Mouse (Mus musculus) intestine, embryonic 16.5 days (tissue): ENCODE measurements around the gene Pdcd1lg2. TPM values are rescaled to one million over a fixed set of nuclear protein-coding genes. Genes with fewer than 3 reads are reported as not detected.

ENCODE experiments used
- ATAC-seq: fragments of 200-750 bp; cut with Nextera tagmentation; 2 replicates; pipeline ENCODE4 v1.8.0; 2017; ENCODE audit warnings: moderate TSS enrichment, moderate library complexity
- H3K27ac ChIP-seq: fragments of 300-500 bp; sonication (generic); 2 replicates; pipeline ENCODE4 v1.5.1; 2014; ENCODE audit warnings: mild to moderate bottlenecking, low read length
- H3K27me3 ChIP-seq: fragments of 300-500 bp; sonication (generic); replicated peaks from 2 replicates; pipeline ENCODE4 v1.6.1; 2014; ENCODE audit warnings: low read length, control low read depth, mixed read lengths; ENCODE audit not compliant: control insufficient read depth, insufficient read depth
- H3K36me3 ChIP-seq: fragments of 300-500 bp; sonication (generic); 2 replicates; pipeline ENCODE4 v1.6.1; 2014; ENCODE audit warnings: low read length, control low read depth; ENCODE audit not compliant: control insufficient read depth, insufficient read depth
- H3K4me1 ChIP-seq: fragments of 300-500 bp; sonication (generic); 2 replicates; pipeline ENCODE4 v1.6.1; 2014; ENCODE audit warnings: low read length, control low read depth, mixed read lengths; ENCODE audit not compliant: control insufficient read depth, insufficient read depth
- H3K4me2 ChIP-seq: fragments of 300-500 bp; sonication (generic); 2 replicates; pipeline ENCODE4 v1.6.1; 2014; ENCODE audit warnings: low read depth, low read length, control low read depth
- H3K4me3 ChIP-seq: fragments of 300-500 bp; sonication (generic); 2 replicates; pipeline ENCODE4 v1.5.1; 2014; ENCODE audit warnings: mild to moderate bottlenecking, low read length
- H3K9ac ChIP-seq: fragments of 300-500 bp; sonication (generic); 2 replicates; pipeline ENCODE4 v1.6.1; 2014; ENCODE audit warnings: low read depth, low read length
- H3K9me3 ChIP-seq: fragments of 300-500 bp; sonication (generic); 2 replicates; pipeline ENCODE4 v1.6.1; 2016; ENCODE audit warnings: low read length, control low read depth; ENCODE audit not compliant: control insufficient read depth
- WGBS: fragments of 180-500 bp; shearing (Covaris S2); extraction: QIAGEN DNeasy Blood & Tissue Kit; methylation state at CpG from one replicate; pipeline ENCODE4 v1.1.7; 2014; 5-methylcytosine and 5-hydroxymethylcytosine counted together
- polyA plus RNA-seq: library from polyadenylated mRNA; unstranded; fragments of >200 nt; fragmentation: Nextera tagmentation; extraction: Ambion mirVana; gene quantifications from 2 replicates; pipeline ENCODE4 v1.2.1, GENCODE M21; 2015

Gene Pdcd1lg2
- polyA plus RNA-seq, 1 experiment from 2014 or later: 0.17 TPM

- no peak overlapping the region for H3K9ac ChIP-seq
- no peak overlapping the region for H3K4me2 ChIP-seq
- 82% methylated on average over 4 of the region's 4 CpGs for WGBS
- H3K27ac ChIP-seq: no peak overlapping the region
- H3K9me3 ChIP-seq: no peaks in the 10 kb centered on the region
- no peaks in the 10 kb centered on the region for H3K36me3 ChIP-seq
- H3K4me1 ChIP-seq: peaks cover 9% of the 10 kb centered on the region
- no peak for ATAC-seq
- no peak overlapping the region for H3K4me3 ChIP-seq
- no peaks in the 10 kb centered on the region for H3K27me3 ChIP-seq
Observed at GRCm38 (mm10) chr19:29494454-29494853, 83.7 kb downstream of the Pdcd1lg2 start.

- ATAC-seq: no peak
- Histone ChIP-seq H3K4me1 (peaks cover 12% of the 10 kb centered on the region), H3K4me3 (no peak overlapping the region), H3K9me3 (no peaks in the 10 kb centered on the region), H3K4me2 (no peak overlapping the region), H3K9ac (no peak overlapping the region), H3K27me3 (no peaks in the 10 kb centered on the region), H3K27ac (peak overlapping the region; percentile 31), H3K36me3 (no peaks in the 10 kb centered on the region)
- WGBS: 75% methylated on average over 6 of the region's 6 CpGs
Observed at GRCm38 (mm10) chr19:29496001-29496597, 85.4 kb downstream of the Pdcd1lg2 start.

GRCm38 (mm10) chr19:29496786-29497557 is 86.3 kb downstream of the Pdcd1lg2 start:
- Histone ChIP-seq H3K9ac (no peak overlapping the region), H3K4me1 (peaks cover 14% of the 10 kb centered on the region), H3K4me3 (no peak overlapping the region), H3K4me2 (no peak overlapping the region), H3K27ac (peak overlapping the region; percentile 31; the same call in 1 of the 2 replicates), H3K27me3 (no peaks in the 10 kb centered on the region), H3K9me3 (no peaks in the 10 kb centered on the region), H3K36me3 (no peaks in the 10 kb centered on the region)
- peak; percentile 74 for ATAC-seq
- 66% methylated on average over 7 of the region's 7 CpGs for WGBS

- Histone ChIP-seq H3K36me3 (no peaks in the 10 kb centered on the region), H3K4me1 (peaks cover 14% of the 10 kb centered on the region), H3K4me3 (no peak overlapping the region), H3K4me2 (no peak overlapping the region), H3K27ac (no peak overlapping the region), H3K9me3 (no peaks in the 10 kb centered on the region), H3K27me3 (no peaks in the 10 kb centered on the region), H3K9ac (no peak overlapping the region)
- WGBS: 69% methylated on average over 7 of the region's 7 CpGs
- ATAC-seq: no peak
Observed at GRCm38 (mm10) chr19:29497874-29498273, 87.2 kb downstream of the Pdcd1lg2 start.

GRCm38 (mm10) chr19:29498842-29499456 is 88.2 kb downstream of the Pdcd1lg2 start:
- Histone ChIP-seq H3K4me1 (peaks cover 14% of the 10 kb centered on the region), H3K27me3 (no peaks in the 10 kb centered on the region), H3K9ac (peak overlapping the region; percentile 19; the same call in 1 of the 2 replicates), H3K9me3 (no peaks in the 10 kb centered on the region), H3K27ac (peak overlapping the region; percentile 66), H3K36me3 (no peaks in the 10 kb centered on the region), H3K4me3 (no peak overlapping the region), H3K4me2 (no peak overlapping the region)
- no peak for ATAC-seq
- WGBS: 65% methylated on average over 6 of the region's 6 CpGs

GRCm38 (mm10) chr19:29500333-29500732 is 89.6 kb downstream of the Pdcd1lg2 start:
- ATAC-seq: no peak
- H3K4me2 ChIP-seq: no peak overlapping the region
- WGBS: 74% methylated on average over 1 of the region's 1 CpGs
- peaks cover 14% of the 10 kb centered on the region for H3K4me1 ChIP-seq
- H3K27ac ChIP-seq: no peak overlapping the region
- no peak overlapping the region for H3K4me3 ChIP-seq
- no peaks in the 10 kb centered on the region for H3K27me3 ChIP-seq
- no peaks in the 10 kb centered on the region for H3K36me3 ChIP-seq
- no peak overlapping the region for H3K9ac ChIP-seq
- H3K9me3 ChIP-seq: no peaks in the 10 kb centered on the region

GRCm38 (mm10) chr19:29501106-29501505 is 90.4 kb downstream of the Pdcd1lg2 start:
- H3K4me1 ChIP-seq: peaks cover 12% of the 10 kb centered on the region
- no peaks in the 10 kb centered on the region for H3K36me3 ChIP-seq
- H3K9me3 ChIP-seq: no peaks in the 10 kb centered on the region
- peak overlapping the region; percentile 50 for H3K9ac ChIP-seq
- peak overlapping the region; percentile 21 for H3K4me3 ChIP-seq
- H3K27me3 ChIP-seq: no peaks in the 10 kb centered on the region
- H3K27ac ChIP-seq: peak overlapping the region; percentile 39
- WGBS: 45% methylated on average over 11 of the region's 11 CpGs
- peak overlapping the region; percentile 43 for H3K4me2 ChIP-seq
- ATAC-seq: peak; percentile 41; the same call in 1 of the 2 replicates

GRCm38 (mm10) chr19:29501507-29501906 is 90.8 kb downstream of the Pdcd1lg2 start:
- Histone ChIP-seq H3K27me3 (no peaks in the 10 kb centered on the region), H3K36me3 (no peaks in the 10 kb centered on the region), H3K9me3 (no peaks in the 10 kb centered on the region), H3K4me1 (peaks cover 8% of the 10 kb centered on the region), H3K4me3 (peak overlapping the region; percentile 21), H3K9ac (no peak overlapping the region), H3K27ac (peak overlapping the region; percentile 39; the same call in 1 of the 2 replicates), H3K4me2 (peak overlapping the region; percentile 43)
- 8% methylated on average over 6 of the region's 6 CpGs for WGBS
- ATAC-seq: no peak; the same call in 1 of the 2 replicates

GRCm38 (mm10) chr19:29504131-29504530 is 93.4 kb downstream of the Pdcd1lg2 start:
- 90% methylated on average over 2 of the region's 2 CpGs for WGBS
- Histone ChIP-seq H3K9me3 (no peaks in the 10 kb centered on the region), H3K4me1 (peaks cover 5% of the 10 kb centered on the region), H3K9ac (no peak overlapping the region), H3K27ac (no peak overlapping the region), H3K4me3 (no peak overlapping the region), H3K4me2 (no peak overlapping the region), H3K36me3 (no peaks in the 10 kb centered on the region), H3K27me3 (no peaks in the 10 kb centered on the region)
- ATAC-seq: no peak
